Mouse (Mus musculus): Measurements from ENCODE around the gene Ube2j2. TPM values are rescaled to one million over a fixed set of nuclear protein-coding genes. Genes with fewer than 3 reads are reported as not detected.

Gene Ube2j2
- polyA plus RNA-seq, 1 experiment from 2014 or later = 42.2 TPM

DNA sequence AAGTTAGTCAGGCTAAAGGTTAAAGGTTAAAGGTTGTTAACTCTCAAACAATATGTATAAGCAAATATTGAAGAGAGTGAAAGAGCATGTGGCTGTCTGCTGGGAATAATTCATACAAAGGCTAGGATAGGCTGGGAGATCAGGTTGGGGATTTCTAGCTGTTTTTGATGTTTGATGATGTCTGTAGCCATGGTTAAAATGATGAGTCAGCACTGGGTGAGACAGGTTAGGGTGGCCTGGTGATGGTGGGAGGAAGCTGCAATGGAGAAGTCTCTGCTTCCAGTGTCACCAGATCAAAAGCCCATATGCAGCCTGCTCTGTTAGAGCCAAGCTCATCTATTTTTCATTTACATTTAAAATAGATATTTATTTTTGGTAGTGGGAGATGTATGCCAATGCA lies 3.5 kb downstream of the Ube2j2 start:
- peaks cover 28% of the 10 kb centered on the region for H3K4me1 ChIP-seq (ENCODE audit: control insufficient read depth, low read depth, low read length)
- no peak overlapping the region for H3K4me3 ChIP-seq (ENCODE audit: low read depth, low read length)
- H3K36me3 ChIP-seq (ENCODE audit: control insufficient read depth, insufficient read depth) = peaks cover 31% of the 10 kb centered on the region
- no peak overlapping the region for H3K9ac ChIP-seq (ENCODE audit: low read depth, low read length)
- ATAC-seq (ENCODE audit: low read depth) = no peak
- no peaks in the 10 kb centered on the region for H3K9me3 ChIP-seq (replicated peaks; ENCODE audit: control insufficient read depth, low read length)
- H3K27me3 ChIP-seq (ENCODE audit: control insufficient read depth, insufficient read depth, low read depth, low read length) = no peaks in the 10 kb centered on the region; the same call in 1 of the 2 replicates
- no peak overlapping the region for H3K27ac ChIP-seq (ENCODE audit: low read length)
- H3K4me2 ChIP-seq (ENCODE audit: low read depth, low read length) = no peak overlapping the region

DNA sequence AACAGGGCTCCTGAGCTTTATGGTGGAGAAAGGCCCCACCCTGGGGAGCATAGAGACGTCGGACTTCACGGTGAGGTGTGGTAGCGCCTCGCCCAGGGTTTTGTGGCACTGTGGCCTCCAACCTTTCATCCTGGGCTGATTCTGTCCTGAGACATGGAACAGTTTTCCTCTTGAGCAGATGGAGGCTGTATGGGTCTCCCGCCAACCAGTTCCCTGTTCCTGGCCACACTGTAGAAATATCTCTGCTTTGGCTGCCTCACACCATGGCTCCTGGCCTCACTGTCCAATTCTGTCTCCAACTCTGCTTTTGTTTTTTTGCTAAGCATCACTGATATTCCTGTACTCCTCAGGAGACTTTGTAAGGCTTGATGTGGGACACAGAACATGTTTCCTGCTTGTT lies 11.9 kb downstream of the Ube2j2 start:
- 83% methylated on average over 6 of the region's 6 CpGs for WGBS (ENCODE audit: insufficient replicate concordance)
- no peaks in the 10 kb centered on the region for H3K27me3 ChIP-seq (ENCODE audit: control insufficient read depth, insufficient read depth, low read depth, low read length)
- H3K4me2 ChIP-seq (ENCODE audit: low read depth, low read length) = no peak overlapping the region
- peaks cover 3% of the 10 kb centered on the region for H3K4me1 ChIP-seq (ENCODE audit: control insufficient read depth, low read depth, low read length)
- H3K9ac ChIP-seq (ENCODE audit: low read depth, low read length) = no peak overlapping the region
- H3K27ac ChIP-seq (ENCODE audit: low read length) = no peak overlapping the region
- no peak for ATAC-seq (ENCODE audit: low read depth)
- peaks cover 58% of the 10 kb centered on the region for H3K36me3 ChIP-seq (ENCODE audit: control insufficient read depth, insufficient read depth)
- H3K4me3 ChIP-seq (ENCODE audit: low read depth, low read length) = no peak overlapping the region
- H3K9me3 ChIP-seq (replicated peaks; ENCODE audit: control insufficient read depth, low read length) = no peaks in the 10 kb centered on the region

DNA sequence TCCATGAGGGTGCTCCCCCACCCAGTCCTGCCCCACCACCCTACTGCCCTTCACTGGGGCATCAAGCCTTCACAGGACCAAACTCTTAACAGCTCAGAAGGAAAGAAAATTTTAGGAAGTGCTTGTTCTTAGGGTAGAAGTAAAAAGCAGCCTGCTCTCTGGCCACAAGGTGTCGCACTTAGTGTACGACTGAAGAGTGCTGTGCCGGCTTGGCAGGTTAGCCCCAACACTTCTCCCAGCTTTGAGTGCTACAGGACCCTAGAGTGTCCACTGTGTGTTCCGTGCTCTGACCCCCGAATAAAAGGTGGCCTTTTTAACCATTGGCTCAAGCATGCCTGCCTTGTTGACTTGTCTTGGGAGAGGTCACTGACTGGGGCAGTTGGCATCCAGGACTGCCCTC lies 15.6 kb downstream of the Ube2j2 start:
- Histone ChIP-seq H3K27ac (ENCODE audit: low read length) (no peak overlapping the region), H3K4me2 (ENCODE audit: low read depth, low read length) (no peak overlapping the region), H3K36me3 (ENCODE audit: control insufficient read depth, insufficient read depth) (peaks cover 31% of the 10 kb centered on the region), H3K27me3 (ENCODE audit: control insufficient read depth, insufficient read depth, low read depth, low read length) (no peaks in the 10 kb centered on the region), H3K9ac (ENCODE audit: low read depth, low read length) (no peak overlapping the region), H3K9me3 (replicated peaks; ENCODE audit: control insufficient read depth, low read length) (no peaks in the 10 kb centered on the region), H3K4me1 (ENCODE audit: control insufficient read depth, low read depth, low read length) (peaks cover 32% of the 10 kb centered on the region), H3K4me3 (ENCODE audit: low read depth, low read length) (no peak overlapping the region)
- WGBS (ENCODE audit: insufficient replicate concordance) = 6% methylated on average over 5 of the region's 5 CpGs
- ATAC-seq (ENCODE audit: low read depth) = no peak

DNA sequence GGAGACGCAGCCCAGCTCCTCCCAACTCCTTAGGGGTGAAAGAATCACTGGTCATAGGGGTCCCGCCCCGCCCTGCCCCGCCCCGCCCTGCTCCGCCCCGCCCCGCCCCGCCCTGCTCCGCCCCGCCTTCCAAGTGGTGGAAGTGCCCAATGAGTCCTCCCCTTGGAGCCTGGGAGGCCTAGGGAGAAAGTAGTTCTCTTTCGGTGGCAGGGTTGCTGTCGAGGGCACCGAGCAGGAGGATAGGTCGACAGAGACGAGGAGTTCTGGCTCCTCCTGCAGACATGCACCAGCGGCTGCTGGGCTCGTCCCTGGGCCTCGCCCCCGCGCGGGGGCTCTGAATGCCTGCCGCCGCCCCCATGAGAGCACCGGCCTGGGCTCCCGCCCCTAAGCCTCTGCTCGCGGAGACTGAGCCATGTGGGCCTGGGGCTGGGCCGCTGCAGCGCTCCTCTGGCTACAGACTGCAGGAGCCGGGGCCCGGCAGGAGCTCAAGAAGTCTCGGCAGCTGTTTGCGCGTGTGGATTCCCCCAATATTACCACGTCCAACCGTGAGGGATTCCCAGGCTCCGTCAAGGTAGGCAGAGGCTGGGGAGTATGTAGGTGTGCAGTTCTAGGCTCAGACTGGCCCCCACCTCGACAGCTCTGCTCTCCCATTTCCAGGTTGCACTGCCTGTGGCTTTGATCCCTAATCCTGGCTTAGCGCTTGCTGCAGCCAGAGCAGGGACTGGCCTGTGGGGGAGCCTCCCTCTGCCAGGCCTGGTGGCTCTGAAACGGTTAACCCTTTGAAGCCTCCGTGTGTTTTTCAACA lies 18.7 kb downstream of the Ube2j2 start, which contains the start of gene C1qtnf12:
Gene C1qtnf12, plus strand, starts transcription at position 152 of the 805 bp plus-strand sequence.
- peak within 1 kb of the TSS; percentile 76 for H3K27ac ChIP-seq (ENCODE audit: low read length)
- H3K4me2 ChIP-seq (ENCODE audit: low read depth, low read length) = peak within 1 kb of the TSS; percentile 97
- WGBS (ENCODE audit: insufficient replicate concordance) = 2% methylated on average over 41 of the region's 42 CpGs
- no peaks in the 10 kb centered on the region for H3K27me3 ChIP-seq (ENCODE audit: control insufficient read depth, insufficient read depth, low read depth, low read length)
- ATAC-seq (ENCODE audit: low read depth) = peak; percentile 85
- no peaks in the 10 kb centered on the region for H3K9me3 ChIP-seq (replicated peaks; ENCODE audit: control insufficient read depth, low read length)
- peaks cover 21% of the 10 kb centered on the region for H3K36me3 ChIP-seq (ENCODE audit: control insufficient read depth, insufficient read depth)
- peaks cover 45% of the 10 kb centered on the region for H3K4me1 ChIP-seq (ENCODE audit: control insufficient read depth, low read depth, low read length)
- H3K4me3 ChIP-seq (ENCODE audit: low read depth, low read length) = peak within 1 kb of the TSS; percentile 73
- H3K9ac ChIP-seq (ENCODE audit: low read depth, low read length) = peak within 1 kb of the TSS; percentile 74

DNA sequence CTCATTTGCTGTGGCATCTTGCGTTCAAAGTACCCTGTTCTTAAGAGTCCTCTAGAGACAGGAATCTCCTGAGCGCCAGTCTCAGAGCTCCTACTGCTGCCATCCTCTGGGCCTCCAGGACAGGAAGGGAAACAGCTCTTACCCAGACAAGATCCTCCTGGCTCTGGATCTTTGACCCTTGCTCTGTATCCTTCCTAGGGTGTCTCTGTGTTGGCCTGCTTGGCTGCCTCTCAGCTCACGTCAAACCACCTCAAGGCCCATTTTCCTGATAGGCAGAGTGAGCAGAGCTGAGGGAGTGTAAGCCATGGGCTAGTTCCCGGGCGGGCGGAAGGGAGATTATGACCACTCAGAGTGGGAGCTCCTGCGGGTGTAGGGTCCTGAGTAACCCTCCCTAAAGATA lies 19.5 kb downstream of the Ube2j2 start:
- Histone ChIP-seq H3K27ac (ENCODE audit: low read length) (peak overlapping the region; percentile 76), H3K9me3 (replicated peaks; ENCODE audit: control insufficient read depth, low read length) (no peaks in the 10 kb centered on the region), H3K9ac (ENCODE audit: low read depth, low read length) (peak overlapping the region; percentile 74), H3K4me2 (ENCODE audit: low read depth, low read length) (peak overlapping the region; percentile 97), H3K36me3 (ENCODE audit: control insufficient read depth, insufficient read depth) (peaks cover 15% of the 10 kb centered on the region), H3K4me1 (ENCODE audit: control insufficient read depth, low read depth, low read length) (peaks cover 49% of the 10 kb centered on the region), H3K27me3 (ENCODE audit: control insufficient read depth, insufficient read depth, low read depth, low read length) (no peaks in the 10 kb centered on the region), H3K4me3 (ENCODE audit: low read depth, low read length) (peak overlapping the region; percentile 73)
- ATAC-seq (ENCODE audit: low read depth) = peak; percentile 7; the same call in 1 of the 2 replicates
- WGBS (ENCODE audit: insufficient replicate concordance) = 31% methylated on average over 7 of the region's 7 CpGs

DNA sequence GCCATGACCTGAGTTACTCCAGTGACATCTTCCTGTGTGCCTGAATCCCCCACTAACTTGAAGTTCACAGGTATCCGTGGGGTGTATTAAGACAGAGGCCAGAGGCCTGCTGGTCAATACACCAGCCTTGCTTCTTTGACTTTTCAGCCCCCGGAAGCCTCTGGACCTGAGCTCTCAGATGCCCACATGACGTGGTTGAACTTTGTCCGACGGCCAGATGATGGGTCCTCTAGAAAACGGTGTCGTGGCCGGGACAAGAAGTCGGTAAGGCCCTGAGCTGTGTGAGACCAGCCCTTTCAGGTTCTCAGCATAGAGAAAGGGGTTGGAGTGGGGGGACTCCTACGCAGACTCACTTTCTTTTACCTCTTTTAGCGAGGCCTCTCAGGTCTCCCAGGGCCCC lies 20.8 kb downstream of the Ube2j2 start:
- no peak for ATAC-seq (ENCODE audit: low read depth)

DNA sequence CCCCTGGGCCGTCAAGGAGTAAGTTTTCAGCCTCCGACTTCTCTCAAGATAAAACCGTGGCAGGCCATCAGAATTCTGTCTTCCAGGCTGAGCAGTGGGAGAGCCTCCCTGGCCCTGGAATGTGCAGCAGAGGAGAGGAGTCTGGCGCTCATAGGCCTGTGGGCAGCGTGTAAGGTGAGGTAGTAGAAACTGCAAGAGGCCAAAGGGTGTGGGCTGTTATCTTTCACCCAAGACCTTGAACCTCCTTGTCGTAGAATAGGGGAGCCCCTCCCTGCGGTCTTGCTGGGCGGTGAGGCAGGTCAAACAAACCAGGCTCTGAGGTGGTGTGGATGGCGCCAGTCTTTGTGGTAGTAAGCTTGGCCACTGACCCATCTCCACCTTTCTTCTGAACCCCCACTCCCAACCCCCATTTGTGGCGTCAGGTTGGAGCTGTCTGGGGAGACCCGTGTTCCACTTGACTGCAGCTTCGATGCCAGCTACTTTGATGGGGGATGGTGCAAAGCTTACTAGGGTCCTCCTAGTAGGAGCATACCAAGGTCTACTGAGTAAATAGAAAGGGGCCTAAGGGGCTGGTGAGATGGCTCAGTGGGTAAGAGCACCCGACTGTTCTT lies 25.5 kb downstream of the Ube2j2 start:
- H3K4me2 ChIP-seq (ENCODE audit: low read depth, low read length) = peak overlapping the region; percentile 52
- H3K36me3 ChIP-seq (ENCODE audit: control insufficient read depth, insufficient read depth) = peaks cover 6% of the 10 kb centered on the region; the same call in 1 of the 2 replicates
- H3K9me3 ChIP-seq (replicated peaks; ENCODE audit: control insufficient read depth, low read length) = no peaks in the 10 kb centered on the region
- H3K27me3 ChIP-seq (ENCODE audit: control insufficient read depth, insufficient read depth, low read depth, low read length) = no peaks in the 10 kb centered on the region
- peak; percentile 82 for ATAC-seq (ENCODE audit: low read depth)
- WGBS (ENCODE audit: insufficient replicate concordance) = 42% methylated on average over 13 of the region's 13 CpGs
- peak overlapping the region; percentile 22; the same call in 1 of the 2 replicates for H3K4me3 ChIP-seq (ENCODE audit: low read depth, low read length)
- peaks cover 37% of the 10 kb centered on the region for H3K4me1 ChIP-seq (ENCODE audit: control insufficient read depth, low read depth, low read length)
- H3K27ac ChIP-seq (ENCODE audit: low read length) = peak overlapping the region; percentile 43
- peak overlapping the region; percentile 29; the same call in 1 of the 2 replicates for H3K9ac ChIP-seq (ENCODE audit: low read depth, low read length)

More for the DNA sequence above, 20.8 kb downstream of the Ube2j2 start:
- Histone ChIP-seq H3K4me3 (ENCODE audit: low read depth, low read length) (peak overlapping the region; percentile 73; the same call in 1 of the 2 replicates), H3K4me2 (ENCODE audit: low read depth, low read length) (peak overlapping the region; percentile 97), H3K9me3 (replicated peaks; ENCODE audit: control insufficient read depth, low read length) (no peaks in the 10 kb centered on the region), H3K4me1 (ENCODE audit: control insufficient read depth, low read depth, low read length) (peaks cover 59% of the 10 kb centered on the region), H3K9ac (ENCODE audit: low read depth, low read length) (peak overlapping the region; percentile 74), H3K27me3 (ENCODE audit: control insufficient read depth, insufficient read depth, low read depth, low read length) (no peaks in the 10 kb centered on the region), H3K36me3 (ENCODE audit: control insufficient read depth, insufficient read depth) (peaks cover 9% of the 10 kb centered on the region; the same call in 1 of the 2 replicates), H3K27ac (ENCODE audit: low read length) (peak overlapping the region; percentile 76)
- 77% methylated on average over 11 of the region's 11 CpGs for WGBS (ENCODE audit: insufficient replicate concordance)

DNA sequence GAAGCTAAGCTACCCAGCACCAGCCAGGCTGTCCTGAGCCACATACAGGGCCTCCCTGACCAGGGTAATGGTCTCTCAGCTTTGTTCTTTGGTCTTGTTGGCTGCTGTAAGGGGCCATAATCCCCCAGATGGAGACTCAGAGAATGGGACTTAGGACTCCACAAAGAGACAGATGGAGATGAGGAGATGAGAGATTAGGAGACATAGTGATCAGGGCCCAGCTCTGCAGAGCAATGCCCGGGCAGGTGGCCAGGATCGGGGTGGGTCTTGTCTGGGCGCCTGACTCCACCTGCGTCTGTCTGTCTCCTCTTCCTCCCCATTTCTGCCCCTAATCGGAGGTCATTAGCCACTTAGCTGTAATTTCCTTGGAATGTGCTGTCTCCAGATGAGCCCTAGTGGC lies 26.7 kb downstream of the Ube2j2 start:
- H3K9ac ChIP-seq (ENCODE audit: low read depth, low read length) = no peak overlapping the region
- 71% methylated on average over 5 of the region's 5 CpGs for WGBS (ENCODE audit: insufficient replicate concordance)
- peaks cover 2% of the 10 kb centered on the region; the same call in 1 of the 2 replicates for H3K36me3 ChIP-seq (ENCODE audit: control insufficient read depth, insufficient read depth)
- ATAC-seq (ENCODE audit: low read depth) = no peak
- no peak overlapping the region for H3K4me2 ChIP-seq (ENCODE audit: low read depth, low read length)
- peaks cover 26% of the 10 kb centered on the region for H3K4me1 ChIP-seq (ENCODE audit: control insufficient read depth, low read depth, low read length)
- no peaks in the 10 kb centered on the region for H3K27me3 ChIP-seq (ENCODE audit: control insufficient read depth, insufficient read depth, low read depth, low read length)
- no peak overlapping the region for H3K27ac ChIP-seq (ENCODE audit: low read length)
- H3K4me3 ChIP-seq (ENCODE audit: low read depth, low read length) = no peak overlapping the region
- H3K9me3 ChIP-seq (replicated peaks; ENCODE audit: control insufficient read depth, low read length) = no peaks in the 10 kb centered on the region

DNA sequence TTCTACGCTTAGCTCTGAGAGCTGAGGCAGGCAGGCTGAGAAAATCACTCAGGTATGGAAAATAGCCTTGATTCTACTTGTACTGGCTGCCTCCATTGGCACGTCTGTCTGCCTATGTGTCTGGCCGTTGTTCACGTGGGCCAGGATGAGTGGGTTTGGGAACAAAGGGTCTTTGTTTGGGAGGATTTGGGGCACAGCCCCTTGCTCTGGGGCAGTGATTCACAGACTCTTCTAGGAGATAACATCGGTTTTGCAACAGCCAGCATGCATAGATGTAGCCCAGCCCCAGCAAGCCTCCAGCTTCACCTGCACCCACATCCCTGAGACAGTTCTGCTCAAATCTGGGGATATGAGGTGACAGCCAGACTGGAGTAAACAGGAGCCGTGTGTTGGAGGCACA lies 29.0 kb downstream of the Ube2j2 start:
- WGBS (ENCODE audit: insufficient replicate concordance) = 76% methylated on average over 6 of the region's 6 CpGs
- H3K27ac ChIP-seq (ENCODE audit: low read length) = no peak overlapping the region
- H3K9ac ChIP-seq (ENCODE audit: low read depth, low read length) = no peak overlapping the region

More for the DNA sequence above, 29.0 kb downstream of the Ube2j2 start:
- Histone ChIP-seq H3K4me2 (ENCODE audit: low read depth, low read length) (no peak overlapping the region), H3K36me3 (ENCODE audit: control insufficient read depth, insufficient read depth) (no peaks in the 10 kb centered on the region), H3K4me1 (ENCODE audit: control insufficient read depth, low read depth, low read length) (peaks cover 21% of the 10 kb centered on the region), H3K27me3 (ENCODE audit: control insufficient read depth, insufficient read depth, low read depth, low read length) (no peaks in the 10 kb centered on the region), H3K9me3 (replicated peaks; ENCODE audit: control insufficient read depth, low read length) (no peaks in the 10 kb centered on the region), H3K4me3 (ENCODE audit: low read depth, low read length) (no peak overlapping the region)
- no peak for ATAC-seq (ENCODE audit: low read depth)
